Mouse (Mus musculus) heart, embryonic 13.5 days (tissue): ENCODE data around the gene Prss12. TPM values are rescaled to one million over a fixed set of nuclear protein-coding genes. Genes with fewer than 3 reads are reported as not detected.
"Not testable (repeated sequence)": the region's sequence is repeated elsewhere in the genome, so short reads cannot be mapped to it uniquely, and the experiment has no call there.

Experiments used
- ATAC-seq: fragments of 200-750 bp; cut with Nextera tagmentation; 2 replicates; pipeline ENCODE4 v1.8.0; 2017; ENCODE audit warnings: moderate TSS enrichment; ENCODE audit not compliant: insufficient number of reproducible peaks, low FRiP score, low TSS enrichment; ENCODE audit errors: extremely low read depth
- H3K27ac ChIP-seq: fragments of 300-500 bp; sonication (generic); replicated peaks from 2 replicates; pipeline ENCODE4 v1.5.1; 2015; ENCODE audit warnings: moderate library complexity, mild to moderate bottlenecking, inconsistent platforms
- H3K27me3 ChIP-seq: fragments of 300-500 bp; sonication (generic); replicated peaks from 2 replicates; pipeline ENCODE4 v1.6.1; 2015; ENCODE audit warnings: mild to moderate bottlenecking, inconsistent platforms
- H3K36me3 ChIP-seq: fragments of 300-500 bp; sonication (generic); 2 replicates; pipeline ENCODE4 v1.6.1; 2015; ENCODE audit warnings: mild to moderate bottlenecking, inconsistent platforms
- H3K4me1 ChIP-seq: fragments of 300-500 bp; sonication (generic); 2 replicates; pipeline ENCODE4 v1.6.1; 2015; ENCODE audit warnings: inconsistent platforms
- H3K4me2 ChIP-seq: fragments of 300-500 bp; sonication (generic); 2 replicates; pipeline ENCODE4 v1.6.1; 2015; ENCODE audit warnings: inconsistent platforms, mild to moderate bottlenecking, moderate library complexity
- H3K4me3 ChIP-seq: fragments of 300-500 bp; sonication (generic); 2 replicates; pipeline ENCODE4 v1.5.1; 2015; ENCODE audit warnings: moderate library complexity, mild to moderate bottlenecking, inconsistent platforms
- H3K9ac ChIP-seq: fragments of 300-500 bp; sonication (generic); 2 replicates; pipeline ENCODE4 v1.6.1; 2015; ENCODE audit warnings: inconsistent platforms, mild to moderate bottlenecking, moderate library complexity
- H3K9me3 ChIP-seq: fragments of 300-500 bp; sonication (generic); 2 replicates; pipeline ENCODE4 v1.6.1; 2016; ENCODE audit warnings: inconsistent platforms
- WGBS: fragments of 180-500 bp; shearing (Covaris S2); methylation state at CpG from one replicate; pipeline ENCODE4 v1.1.7; 2015; ENCODE audit warnings: mixed read lengths; 5-methylcytosine and 5-hydroxymethylcytosine counted together
- polyA plus RNA-seq: library from polyadenylated mRNA; unstranded; fragments of >200 nt; fragmentation: Nextera tagmentation; extraction: Ambion mirVana; gene quantifications from 2 replicates; pipeline ENCODE4 v1.2.1, GENCODE M21; 2015

The Prss12 gene
- polyA plus RNA-seq, 1 experiment from 2014 or later = 3.3 TPM

- H3K27me3 ChIP-seq = no peaks in the 10 kb centered on the region
- H3K27ac ChIP-seq = no peak overlapping the region
- 95% methylated on average over 1 of the region's 1 CpGs for WGBS
- H3K9ac ChIP-seq = no peak overlapping the region
- ATAC-seq = no peak
- H3K4me2 ChIP-seq = no peak overlapping the region
- H3K36me3 ChIP-seq = no peaks in the 10 kb centered on the region
- H3K9me3 ChIP-seq = no peaks in the 10 kb centered on the region
- no peaks in the 10 kb centered on the region for H3K4me1 ChIP-seq
- H3K4me3 ChIP-seq = no peak overlapping the region
Observed at GRCm38 (mm10) chr3:123491814-123492213, 45.1 kb downstream of the Prss12 start.

- Histone ChIP-seq H3K36me3 (no peaks in the 10 kb centered on the region), H3K27ac (no peak overlapping the region), H3K27me3 (no peaks in the 10 kb centered on the region), H3K9me3 (no peaks in the 10 kb centered on the region), H3K4me1 (no peaks in the 10 kb centered on the region), H3K4me2 (no peak overlapping the region), H3K9ac (no peak overlapping the region), H3K4me3 (no peak overlapping the region)
- whole genome bisulfite sequencing = 85% methylated on average over 3 of the region's 3 CpGs
- ATAC-seq = no peak
Observed at GRCm38 (mm10) chr3:123493163-123493562, 46.5 kb downstream of the Prss12 start.

GRCm38 (mm10) chr3:123495088-123495487 lies 48.4 kb downstream of the Prss12 start:
- ATAC-seq = no peak
- 71% methylated on average over 6 of the region's 6 CpGs for WGBS

GRCm38 (mm10) chr3:123498787-123499186 lies 52.1 kb downstream of the Prss12 start:
- Histone ChIP-seq H3K4me2 (no peak overlapping the region), H3K36me3 (no peaks in the 10 kb centered on the region), H3K9ac (no peak overlapping the region), H3K9me3 (no peaks in the 10 kb centered on the region), H3K27ac (no peak overlapping the region), H3K27me3 (no peaks in the 10 kb centered on the region), H3K4me3 (no peak overlapping the region), H3K4me1 (peaks cover 3% of the 10 kb centered on the region; the same call in 1 of the 2 replicates)
- WGBS = 71% methylated on average over 5 of the region's 5 CpGs
- no peak for ATAC-seq

More at GRCm38 (mm10) chr3:123495088-123495487, 48.4 kb downstream of the Prss12 start:
- no peaks in the 10 kb centered on the region for H3K9me3 ChIP-seq
- H3K9ac ChIP-seq = no peak overlapping the region
- H3K27ac ChIP-seq = no peak overlapping the region
- H3K4me3 ChIP-seq = no peak overlapping the region
- no peak overlapping the region for H3K4me2 ChIP-seq
- H3K27me3 ChIP-seq = no peaks in the 10 kb centered on the region
- H3K36me3 ChIP-seq = no peaks in the 10 kb centered on the region
- H3K4me1 ChIP-seq = peaks cover 2% of the 10 kb centered on the region; the same call in 1 of the 2 replicates

GRCm38 (mm10) chr3:123501798-123502197 lies 55.1 kb downstream of the Prss12 start:
- not testable (repeated sequence) for ATAC-seq, H3K9ac ChIP-seq, H3K4me2 ChIP-seq, H3K9me3 ChIP-seq, H3K4me3 ChIP-seq, H3K27ac ChIP-seq, H3K27me3 ChIP-seq
- peaks cover 21% of the 10 kb centered on the region for H3K4me1 ChIP-seq
- peaks cover 19% of the 10 kb centered on the region for H3K36me3 ChIP-seq
- 85% methylated on average over 2 of the region's 2 CpGs for WGBS

- Histone ChIP-seq H3K4me1 (peaks cover 28% of the 10 kb centered on the region), H3K27me3 (no peaks in the 10 kb centered on the region), H3K4me2 (no peak overlapping the region), H3K4me3 (no peak overlapping the region), H3K36me3 (peaks cover 25% of the 10 kb centered on the region), H3K9me3 (no peaks in the 10 kb centered on the region), H3K27ac (no peak overlapping the region), H3K9ac (0 out of 2 replicates have a peak overlapping the region, but pooled peaks have one; percentile 44)
- WGBS = 58% methylated on average over 6 of the region's 6 CpGs
- ATAC-seq = no peak
Observed at GRCm38 (mm10) chr3:123503943-123504342, 57.2 kb downstream of the Prss12 start.

GRCm38 (mm10) chr3:123504783-123505182 lies 58.1 kb downstream of the Prss12 start:
- Histone ChIP-seq H3K27me3 (no peaks in the 10 kb centered on the region), H3K4me1 (peaks cover 36% of the 10 kb centered on the region), H3K9me3 (no peaks in the 10 kb centered on the region), H3K4me3 (no peak overlapping the region), H3K4me2 (no peak overlapping the region), H3K9ac (no peak overlapping the region), H3K27ac (no peak overlapping the region), H3K36me3 (peaks cover 25% of the 10 kb centered on the region)
- 88% methylated on average over 7 of the region's 7 CpGs for WGBS
- ATAC-seq = no peak

- 56% methylated on average over 9 of the region's 9 CpGs for WGBS
- no peak for ATAC-seq
- H3K4me2 ChIP-seq = peak overlapping the region; percentile 92
- no peak overlapping the region for H3K4me3 ChIP-seq
- H3K27me3 ChIP-seq = no peaks in the 10 kb centered on the region
- H3K36me3 ChIP-seq = peaks cover 25% of the 10 kb centered on the region
- peak overlapping the region; percentile 16; the same call in 1 of the 2 replicates for H3K27ac ChIP-seq
- no peak overlapping the region for H3K9ac ChIP-seq
- H3K4me1 ChIP-seq = peaks cover 37% of the 10 kb centered on the region
- H3K9me3 ChIP-seq = no peaks in the 10 kb centered on the region
Observed at GRCm38 (mm10) chr3:123505778-123506667, 59.3 kb downstream of the Prss12 start.

GRCm38 (mm10) chr3:123506699-123507662 lies 60.3 kb downstream of the Prss12 start:
- H3K9me3 ChIP-seq = no peaks in the 10 kb centered on the region
- H3K4me3 ChIP-seq = peak overlapping the region; percentile 73
- H3K4me2 ChIP-seq = peak overlapping the region; percentile 92
- ATAC-seq = no peak
- H3K27ac ChIP-seq = peak overlapping the region; percentile 76
- no peaks in the 10 kb centered on the region for H3K27me3 ChIP-seq
- peaks cover 37% of the 10 kb centered on the region for H3K4me1 ChIP-seq
- WGBS = 3% methylated on average over 6 of the region's 6 CpGs
- peaks cover 25% of the 10 kb centered on the region for H3K36me3 ChIP-seq
- H3K9ac ChIP-seq = peak overlapping the region; percentile 89

GRCm38 (mm10) chr3:123507663-123508055 lies 60.9 kb downstream of the Prss12 start:
- peaks cover 25% of the 10 kb centered on the region for H3K36me3 ChIP-seq
- H3K9ac ChIP-seq = peak overlapping the region; percentile 89
- ATAC-seq = no peak

More at GRCm38 (mm10) chr3:123507663-123508055, 60.9 kb downstream of the Prss12 start:
- H3K27me3 ChIP-seq = no peaks in the 10 kb centered on the region
- H3K4me2 ChIP-seq = peak overlapping the region; percentile 92
- WGBS = under 1% methylated on average over 10 of the region's 10 CpGs
- H3K4me3 ChIP-seq = peak overlapping the region; percentile 73
- H3K27ac ChIP-seq = peak overlapping the region; percentile 76
- peaks cover 37% of the 10 kb centered on the region for H3K4me1 ChIP-seq
- H3K9me3 ChIP-seq = no peaks in the 10 kb centered on the region
